Mouse (Mus musculus) midbrain, embryonic 10.5 days (tissue): Measurements from ENCODE around the gene Anxa2. TPM values are rescaled to one million over a fixed set of nuclear protein-coding genes. Genes with fewer than 3 reads are reported as not detected.

ENCODE experiments used
- DNase-seq: peaks from one replicate; pipeline ENCODE4 v3.0.0-alpha.2; 2017; ENCODE audit warnings: low spot score
- H3K27ac ChIP-seq: fragments of 300-500 bp; sonication (generic); replicated peaks from 2 replicates; pipeline ENCODE4 v1.5.1; 2016; ENCODE audit warnings: mild to moderate bottlenecking
- H3K27me3 ChIP-seq: fragments of 300-500 bp; sonication (generic); 2 replicates; pipeline ENCODE4 v1.6.1; 2016; ENCODE audit warnings: low read depth, mild to moderate bottlenecking; ENCODE audit not compliant: poor library complexity, severe bottlenecking
- H3K36me3 ChIP-seq: fragments of 300-500 bp; sonication (generic); 2 replicates; pipeline ENCODE4 v1.6.1; 2016; ENCODE audit warnings: mild to moderate bottlenecking, moderate library complexity
- H3K4me1 ChIP-seq: fragments of 300-500 bp; sonication (generic); 2 replicates; pipeline ENCODE4 v1.6.1; 2016
- H3K4me3 ChIP-seq: fragments of 300-500 bp; sonication (generic); 2 replicates; pipeline ENCODE4 v1.5.1; 2016; ENCODE audit warnings: mild to moderate bottlenecking, moderate library complexity
- H3K9me3 ChIP-seq: fragments of 300-500 bp; sonication (generic); replicated peaks from 2 replicates; pipeline ENCODE4 v1.6.1; 2016; ENCODE audit warnings: mild to moderate bottlenecking
- WGBS: fragments of 180-500 bp; shearing (Covaris S2); methylation state at CpG from one replicate; pipeline ENCODE4 v1.1.7; 2016; 5-methylcytosine and 5-hydroxymethylcytosine counted together
- polyA plus RNA-seq: library from polyadenylated mRNA; unstranded; fragments of >200 nt; fragmentation: Nextera tagmentation; extraction: Ambion mirVana; gene quantifications from 2 replicates; pipeline ENCODE4 v1.2.1, GENCODE M21; 2016

Anxa2 gene
- 133 and 178 TPM in 2 replicates for polyA plus RNA-seq

GRCm38 (mm10) chr9:69453066-69453900 lies at the start of gene Anxa2:
Gene Anxa2 (plus strand): TSS chr9:69453620.
- Histone ChIP-seq H3K9me3 (no peaks in the 10 kb centered on the region), H3K4me3 (peak within 1 kb of the TSS; percentile 64), H3K27ac (peak within 1 kb of the TSS; percentile 79), H3K4me1 (peaks cover 31% of the 10 kb centered on the region), H3K36me3 (no peaks in the 10 kb centered on the region), H3K27me3 (peaks cover 54% of the 10 kb centered on the region)
- WGBS = 10% methylated on average over 37 of the region's 37 CpGs
- DNase-seq = peak; percentile 51

GRCm38 (mm10) chr9:69404671-69405070 lies 48.7 kb upstream of the Anxa2 start:
- no peak for DNase-seq
- H3K9me3 ChIP-seq = no peaks in the 10 kb centered on the region
- no peak overlapping the region for H3K4me3 ChIP-seq
- no peaks in the 10 kb centered on the region for H3K27me3 ChIP-seq
- no peak overlapping the region for H3K27ac ChIP-seq
- WGBS = 88% methylated on average over 6 of the region's 6 CpGs
- no peaks in the 10 kb centered on the region for H3K4me1 ChIP-seq
- peaks cover 13% of the 10 kb centered on the region for H3K36me3 ChIP-seq

- 89% methylated on average over 1 of the region's 1 CpGs for WGBS
- H3K4me3 ChIP-seq = no peak overlapping the region
These were observed 33.9 kb upstream of the Anxa2 start for GRCm38 (mm10) chr9:69419476-69419875.

GRCm38 (mm10) chr9:69430531-69430930 lies 22.9 kb upstream of the Anxa2 start:
- H3K9me3 ChIP-seq = no peaks in the 10 kb centered on the region
- H3K36me3 ChIP-seq = peaks cover 59% of the 10 kb centered on the region
- 83% methylated on average over 3 of the region's 3 CpGs for WGBS
- H3K27me3 ChIP-seq = no peaks in the 10 kb centered on the region
- peaks cover 21% of the 10 kb centered on the region for H3K4me1 ChIP-seq
- H3K4me3 ChIP-seq = no peak overlapping the region
- no peak overlapping the region for H3K27ac ChIP-seq
- no peak for DNase-seq

More at GRCm38 (mm10) chr9:69419476-69419875, 33.9 kb upstream of the Anxa2 start:
- Histone ChIP-seq H3K27me3 (no peaks in the 10 kb centered on the region), H3K36me3 (peaks cover 64% of the 10 kb centered on the region), H3K4me1 (no peaks in the 10 kb centered on the region), H3K9me3 (no peaks in the 10 kb centered on the region), H3K27ac (no peak overlapping the region)
- no peak for DNase-seq

- H3K36me3 ChIP-seq = peaks cover 44% of the 10 kb centered on the region
- H3K27me3 ChIP-seq = no peaks in the 10 kb centered on the region
- peak; percentile 38 for DNase-seq
- H3K9me3 ChIP-seq = no peaks in the 10 kb centered on the region
- H3K4me3 ChIP-seq = no peak overlapping the region
- peaks cover 21% of the 10 kb centered on the region for H3K4me1 ChIP-seq
- H3K27ac ChIP-seq = peak overlapping the region; percentile 71
- WGBS = 44% methylated on average over 6 of the region's 6 CpGs
These were observed 21.4 kb upstream of the Anxa2 start for GRCm38 (mm10) chr9:69431863-69432555.

GRCm38 (mm10) chr9:69435194-69435593 lies 18.2 kb upstream of the Anxa2 start:
- peaks cover 28% of the 10 kb centered on the region for H3K4me1 ChIP-seq
- no peak overlapping the region for H3K4me3 ChIP-seq
- WGBS = 69% methylated on average over 10 of the region's 10 CpGs
- no peak overlapping the region for H3K27ac ChIP-seq
- DNase-seq = no peak
- peaks cover 14% of the 10 kb centered on the region for H3K36me3 ChIP-seq
- H3K27me3 ChIP-seq = no peaks in the 10 kb centered on the region
- no peaks in the 10 kb centered on the region for H3K9me3 ChIP-seq

GRCm38 (mm10) chr9:69435662-69436061 lies 17.8 kb upstream of the Anxa2 start:
- Histone ChIP-seq H3K27me3 (no peaks in the 10 kb centered on the region), H3K9me3 (no peaks in the 10 kb centered on the region), H3K36me3 (peaks cover 9% of the 10 kb centered on the region), H3K4me1 (peaks cover 32% of the 10 kb centered on the region), H3K27ac (no peak overlapping the region), H3K4me3 (no peak overlapping the region)
- no peak for DNase-seq

- H3K27me3 ChIP-seq = no peaks in the 10 kb centered on the region
- DNase-seq = peak; percentile 38
- no peak overlapping the region for H3K4me3 ChIP-seq
- peaks cover 13% of the 10 kb centered on the region for H3K4me1 ChIP-seq
- WGBS = 33% methylated on average over 7 of the region's 7 CpGs
- no peaks in the 10 kb centered on the region for H3K36me3 ChIP-seq
- H3K9me3 ChIP-seq = no peaks in the 10 kb centered on the region
- 0 out of 2 replicates have a peak overlapping the region, but pooled peaks have one; percentile 23 for H3K27ac ChIP-seq
These were observed 13.5 kb upstream of the Anxa2 start for GRCm38 (mm10) chr9:69439805-69440357.

- peaks cover 13% of the 10 kb centered on the region for H3K4me1 ChIP-seq
- H3K27me3 ChIP-seq = no peaks in the 10 kb centered on the region
- H3K9me3 ChIP-seq = no peaks in the 10 kb centered on the region
These were observed 10.9 kb upstream of the Anxa2 start for GRCm38 (mm10) chr9:69442471-69443038.

GRCm38 (mm10) chr9:69443203-69443602 lies 10.2 kb upstream of the Anxa2 start:
- H3K27ac ChIP-seq = no peak overlapping the region
- H3K9me3 ChIP-seq = no peaks in the 10 kb centered on the region
- peaks cover 13% of the 10 kb centered on the region for H3K4me1 ChIP-seq
- no peak overlapping the region for H3K4me3 ChIP-seq
- no peaks in the 10 kb centered on the region for H3K36me3 ChIP-seq
- DNase-seq = no peak
- H3K27me3 ChIP-seq = no peaks in the 10 kb centered on the region
- WGBS = 72% methylated on average over 3 of the region's 3 CpGs

More at GRCm38 (mm10) chr9:69442471-69443038, 10.9 kb upstream of the Anxa2 start:
- no peak overlapping the region for H3K4me3 ChIP-seq
- WGBS = 83% methylated on average over 6 of the region's 6 CpGs
- H3K36me3 ChIP-seq = no peaks in the 10 kb centered on the region
- no peak overlapping the region for H3K27ac ChIP-seq
- DNase-seq = no peak

GRCm38 (mm10) chr9:69448801-69449200 lies 4.6 kb upstream of the Anxa2 start:
- no peak overlapping the region for H3K4me3 ChIP-seq
- no peaks in the 10 kb centered on the region for H3K36me3 ChIP-seq
- H3K4me1 ChIP-seq = peaks cover 14% of the 10 kb centered on the region
- DNase-seq = no peak
- H3K27me3 ChIP-seq = peaks cover 20% of the 10 kb centered on the region
- WGBS = 77% methylated on average over 3 of the region's 3 CpGs
- H3K27ac ChIP-seq = no peak overlapping the region
- H3K9me3 ChIP-seq = no peaks in the 10 kb centered on the region

- whole genome bisulfite sequencing = 87% methylated on average over 9 of the region's 9 CpGs
- no peak overlapping the region for H3K4me3 ChIP-seq
- no peaks in the 10 kb centered on the region for H3K9me3 ChIP-seq
- H3K4me1 ChIP-seq = peaks cover 24% of the 10 kb centered on the region
- H3K27ac ChIP-seq = no peak overlapping the region
- H3K27me3 ChIP-seq = peaks cover 38% of the 10 kb centered on the region
- no peaks in the 10 kb centered on the region for H3K36me3 ChIP-seq
- DNase-seq = no peak
These were observed 2.8 kb upstream of the Anxa2 start for GRCm38 (mm10) chr9:69450636-69451035.
